Mouse (Mus musculus) small intestine, adult 2 months (tissue): ENCODE measurements around the gene Ppp1r1c.

Source experiments
- CTCF ChIP-seq: fragments of 200-500 bp; IDR thresholded peaks from 2 replicates; pipeline ENCODE4 v1.5.1; 2012; ENCODE audit warnings: low read depth, mild to moderate bottlenecking, control low read depth, inconsistent platforms, low read length, moderate library complexity, mixed read lengths; ENCODE audit not compliant: insufficient replicate concordance, insufficient read length; ENCODE audit errors: extremely low read depth
- POLR2A ChIP-seq: fragments of 200-500 bp; IDR thresholded peaks from 2 replicates; pipeline ENCODE4 v1.6.1; 2012; ENCODE audit warnings: low read depth, mild to moderate bottlenecking, control low read depth, inconsistent platforms, low read length, moderate library complexity

- TF ChIP-seq CTCF (no peak), POLR2A (no peak)
These were observed 89.9 kb downstream of the Ppp1r1c start for GRCm38 (mm10) chr2:79797444-79797843.
